Mouse (Mus musculus) neural tube, embryonic 14.5 days (tissue): ENCODE data around the gene Fam57a. TPM values are rescaled to one million over a fixed set of nuclear protein-coding genes. Genes with fewer than 3 reads are reported as not detected.

ENCODE experiments used
- ATAC-seq: fragments of 200-750 bp; cut with Nextera tagmentation; 2 replicates; pipeline ENCODE4 v1.8.0; 2017; ENCODE audit warnings: low read depth, mild to moderate bottlenecking, moderate TSS enrichment, moderate library complexity
- H3K27ac ChIP-seq: fragments of 300-500 bp; sonication (generic); 2 replicates; pipeline ENCODE4 v1.5.1; 2014; ENCODE audit warnings: low read depth, mild to moderate bottlenecking, control low read depth, low read length, moderate library complexity, mixed read lengths
- H3K27me3 ChIP-seq: fragments of 300-500 bp; sonication (generic); 2 replicates; pipeline ENCODE4 v1.6.1; 2014; ENCODE audit warnings: low read length; ENCODE audit not compliant: control insufficient read depth, insufficient read depth
- H3K36me3 ChIP-seq: fragments of 300-500 bp; sonication (generic); 2 replicates; pipeline ENCODE4 v1.6.1; 2014; ENCODE audit warnings: low read length, mixed read lengths; ENCODE audit not compliant: control insufficient read depth, insufficient read depth
- H3K4me1 ChIP-seq: fragments of 300-500 bp; sonication (generic); 2 replicates; pipeline ENCODE4 v1.6.1; 2014; ENCODE audit warnings: low read length; ENCODE audit not compliant: control insufficient read depth, insufficient read depth
- H3K4me2 ChIP-seq: fragments of 300-500 bp; sonication (generic); 2 replicates; pipeline ENCODE4 v1.6.1; 2014; ENCODE audit warnings: mild to moderate bottlenecking, low read depth, low read length, control low read depth
- H3K4me3 ChIP-seq: fragments of 300-500 bp; sonication (generic); 2 replicates; pipeline ENCODE4 v1.5.1; 2014; ENCODE audit warnings: low read depth, low read length, control low read depth, mixed read lengths
- H3K9ac ChIP-seq: fragments of 300-500 bp; sonication (generic); replicated peaks from 2 replicates; pipeline ENCODE4 v1.6.1; 2014; ENCODE audit warnings: low read depth, mild to moderate bottlenecking, control low read depth, low read length, mixed read lengths
- H3K9me3 ChIP-seq: fragments of 300-500 bp; sonication (generic); 2 replicates; pipeline ENCODE4 v1.6.1; 2016; ENCODE audit warnings: low read length; ENCODE audit not compliant: control insufficient read depth
- WGBS: fragments of 180-500 bp; shearing (Covaris S2); extraction: QIAGEN DNeasy Blood & Tissue Kit; methylation state at CpG from one replicate; pipeline ENCODE4 v1.1.7; 2014; 5-methylcytosine and 5-hydroxymethylcytosine counted together
- polyA plus RNA-seq: library from polyadenylated mRNA; unstranded; fragments of >200 nt; fragmentation: Nextera tagmentation; extraction: Ambion mirVana; gene quantifications from 2 replicates; pipeline ENCODE4 v1.2.1, GENCODE M21; 2014

Fam57a gene
- polyA plus RNA-seq, 1 experiment from 2014 or later, result 28.8 TPM

- no peak for ATAC-seq
- Histone ChIP-seq H3K27ac (no peak overlapping the region), H3K9ac (no peak overlapping the region), H3K4me1 (no peaks in the 10 kb centered on the region), H3K4me2 (no peak overlapping the region), H3K27me3 (no peaks in the 10 kb centered on the region), H3K36me3 (peaks cover 10% of the 10 kb centered on the region), H3K4me3 (no peak overlapping the region), H3K9me3 (no peaks in the 10 kb centered on the region)
- WGBS, result 52% methylated on average over 5 of the region's 5 CpGs
Measured at GRCm38 (mm10) chr11:76170207-76170606, 9.3 kb upstream of the Fam57a start.

- peak; percentile 86 for ATAC-seq
- under 1% methylated on average over 28 of the region's 28 CpGs for WGBS
- peak overlapping the region; percentile 69 for H3K27ac ChIP-seq
- H3K27me3 ChIP-seq, result no peaks in the 10 kb centered on the region
- peaks cover 7% of the 10 kb centered on the region; the same call in 1 of the 2 replicates for H3K4me1 ChIP-seq
- H3K4me3 ChIP-seq, result peak overlapping the region; percentile 88
- peak overlapping the region; percentile 65 for H3K4me2 ChIP-seq
- no peaks in the 10 kb centered on the region for H3K9me3 ChIP-seq
- H3K9ac ChIP-seq, result peak overlapping the region; percentile 54
- peaks cover 4% of the 10 kb centered on the region for H3K36me3 ChIP-seq
Measured at GRCm38 (mm10) chr11:76178726-76179494, 561 bp upstream of the Fam57a start.

GRCm38 (mm10) chr11:76180146-76180540 lies 672 bp downstream of the Fam57a start:
- Histone ChIP-seq H3K27me3 (no peaks in the 10 kb centered on the region), H3K9me3 (no peaks in the 10 kb centered on the region), H3K4me2 (peak overlapping the region; percentile 65), H3K9ac (peak overlapping the region; percentile 54), H3K36me3 (peaks cover 3% of the 10 kb centered on the region; the same call in 1 of the 2 replicates), H3K4me1 (peaks cover 7% of the 10 kb centered on the region; the same call in 1 of the 2 replicates), H3K27ac (no peak overlapping the region), H3K4me3 (peak overlapping the region; percentile 88)
- WGBS, result 23% methylated on average over 7 of the region's 7 CpGs
- ATAC-seq, result no peak

GRCm38 (mm10) chr11:76183745-76184144 lies 4.3 kb downstream of the Fam57a start:
- Histone ChIP-seq H3K36me3 (no peaks in the 10 kb centered on the region), H3K9ac (no peak overlapping the region), H3K27me3 (no peaks in the 10 kb centered on the region), H3K4me1 (peaks cover under 1% of the 10 kb centered on the region; the same call in 1 of the 2 replicates), H3K9me3 (no peaks in the 10 kb centered on the region), H3K27ac (no peak overlapping the region), H3K4me3 (no peak overlapping the region), H3K4me2 (no peak overlapping the region)
- no peak for ATAC-seq
- 86% methylated on average over 4 of the region's 4 CpGs for WGBS

- H3K9me3 ChIP-seq, result no peaks in the 10 kb centered on the region
- no peaks in the 10 kb centered on the region for H3K27me3 ChIP-seq
- H3K4me3 ChIP-seq, result no peak overlapping the region
- H3K9ac ChIP-seq, result no peak overlapping the region
- no peaks in the 10 kb centered on the region for H3K4me1 ChIP-seq
- WGBS, result 87% methylated on average over 6 of the region's 6 CpGs
- no peaks in the 10 kb centered on the region for H3K36me3 ChIP-seq
- no peak for ATAC-seq
- H3K4me2 ChIP-seq, result no peak overlapping the region
- no peak overlapping the region for H3K27ac ChIP-seq
Measured at GRCm38 (mm10) chr11:76186908-76187307, 7.4 kb downstream of the Fam57a start.

- Histone ChIP-seq H3K9ac (no peak overlapping the region), H3K27ac (no peak overlapping the region), H3K36me3 (no peaks in the 10 kb centered on the region), H3K4me2 (no peak overlapping the region), H3K4me3 (no peak overlapping the region), H3K4me1 (peaks cover 2% of the 10 kb centered on the region; the same call in 1 of the 2 replicates), H3K27me3 (no peaks in the 10 kb centered on the region), H3K9me3 (no peaks in the 10 kb centered on the region)
- ATAC-seq, result no peak
- 56% methylated on average over 8 of the region's 8 CpGs for WGBS
Measured at GRCm38 (mm10) chr11:76196275-76196976, 17.0 kb downstream of the Fam57a start.

GRCm38 (mm10) chr11:76196977-76197469 lies 17.6 kb downstream of the Fam57a start:
- H3K4me2 ChIP-seq, result no peak overlapping the region
- H3K4me3 ChIP-seq, result no peak overlapping the region
- no peaks in the 10 kb centered on the region for H3K9me3 ChIP-seq
- H3K36me3 ChIP-seq, result no peaks in the 10 kb centered on the region
- H3K9ac ChIP-seq, result no peak overlapping the region
- no peak for ATAC-seq
- 54% methylated on average over 8 of the region's 8 CpGs for WGBS
- H3K27ac ChIP-seq, result no peak overlapping the region
- H3K27me3 ChIP-seq, result no peaks in the 10 kb centered on the region
- peaks cover 4% of the 10 kb centered on the region; the same call in 1 of the 2 replicates for H3K4me1 ChIP-seq

- under 1% methylated on average over 63 of the region's 90 CpGs for WGBS
- peak overlapping the region; percentile 76 for H3K4me3 ChIP-seq
Measured at GRCm38 (mm10) chr11:76201761-76202674, 22.5 kb downstream of the Fam57a start.

More at GRCm38 (mm10) chr11:76201761-76202674, 22.5 kb downstream of the Fam57a start:
- Histone ChIP-seq H3K27ac (peak overlapping the region; percentile 63), H3K36me3 (0 out of 2 replicates have a peak, but pooled peaks cover 4% of the 10 kb centered on the region), H3K4me1 (peaks cover 11% of the 10 kb centered on the region), H3K4me2 (peak overlapping the region; percentile 72), H3K27me3 (no peaks in the 10 kb centered on the region; the same call in 1 of the 2 replicates), H3K9me3 (no peaks in the 10 kb centered on the region), H3K9ac (peak overlapping the region; percentile 90)
- ATAC-seq, result peak; percentile 99
